Mouse (Mus musculus): ENCODE measurements around the gene Tas2r126.

DNA sequence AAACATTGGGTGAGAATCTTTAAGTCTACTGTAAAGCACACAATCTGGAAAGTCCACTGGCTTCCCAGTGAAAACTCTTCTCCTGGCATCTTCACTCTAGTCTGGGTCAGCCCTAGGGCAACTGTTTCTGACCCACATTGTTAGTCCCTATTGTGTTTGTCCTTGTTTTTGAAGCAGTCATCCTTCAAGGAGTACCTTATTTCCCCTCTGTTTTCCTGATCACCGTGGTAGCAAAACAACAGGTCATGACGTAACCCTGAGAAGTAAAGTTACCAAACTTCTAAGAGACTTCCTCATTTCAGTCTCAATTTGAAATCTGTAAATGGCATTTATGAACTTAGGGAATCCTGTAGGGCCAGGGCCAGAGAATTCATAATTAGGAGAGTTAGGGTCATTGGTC lies 12.9 kb upstream of the Tas2r126 start:
- TF ChIP-seq ZC3H11A (IDR thresholded peaks at IDR 0.05; ENCODE audit: borderline replicate concordance, low read depth, low read length) (no peak), HCFC1 (IDR thresholded peaks at IDR 0.05; ENCODE audit: borderline replicate concordance, insufficient read depth, low read length) (no peak), MAFK (IDR thresholded peaks at IDR 0.05; ENCODE audit: insufficient read depth, low read depth, low read length) (no peak), CHD2 (IDR thresholded peaks at IDR 0.05; ENCODE audit: low read depth, low read length) (no peak), ZNF384 (IDR thresholded peaks at IDR 0.05; ENCODE audit: low read depth, low read length) (no peak)

All from ES-E14 (cell line).